Mouse (Mus musculus): ENCODE results near the gene Faap24. TPM values are rescaled to one million over a fixed set of nuclear protein-coding genes. Genes with fewer than 3 reads are reported as not detected.

Faap24 gene
- polyA plus RNA-seq (2014; fragmentation: Nextera tagmentation; extraction: Ambion mirVana) = 19.5 and 19.6 TPM in 2 replicates

GRCm38 (mm10) chr7:35396542-35397168, at the start of gene Faap24, which contains the start of gene Cep89:
TSS of gene Faap24 (minus strand) at chr7:35396836.
TSS of gene Cep89 (plus strand) at chr7:35397035.
- H3K9ac ChIP-seq (ENCODE audit: low read length) = peak within 1 kb of the TSS; percentile 60
- under 1% methylated on average over 28 of the region's 28 CpGs for WGBS
- no peaks in the 10 kb centered on the region for H3K9me3 ChIP-seq (ENCODE audit: control insufficient read depth, low read length)
- DNase-seq (ENCODE audit: low spot score) (peak; percentile 99), ATAC-seq (ENCODE audit: insufficient number of reproducible peaks, low FRiP score, low TSS enrichment, low read depth) (peak; percentile 96)
- H3K27ac ChIP-seq (replicated peaks; ENCODE audit: low read depth, low read length) = no peak within 1 kb of the TSS
- H3K4me3 ChIP-seq (ENCODE audit: low read depth, low read length) = peak within 1 kb of the TSS; percentile 56
- peaks cover 10% of the 10 kb centered on the region; the same call in 1 of the 2 replicates for H3K36me3 ChIP-seq (ENCODE audit: control insufficient read depth, insufficient read depth, low read length)
- H3K4me1 ChIP-seq (ENCODE audit: control insufficient read depth, insufficient read depth, low read length) = peaks cover 7% of the 10 kb centered on the region; the same call in 1 of the 2 replicates
- H3K4me2 ChIP-seq (ENCODE audit: low read depth, severe bottlenecking) = peak within 1 kb of the TSS; percentile 55
- H3K27me3 ChIP-seq (ENCODE audit: control insufficient read depth, insufficient read depth, low read length) = no peaks in the 10 kb centered on the region

DNA sequence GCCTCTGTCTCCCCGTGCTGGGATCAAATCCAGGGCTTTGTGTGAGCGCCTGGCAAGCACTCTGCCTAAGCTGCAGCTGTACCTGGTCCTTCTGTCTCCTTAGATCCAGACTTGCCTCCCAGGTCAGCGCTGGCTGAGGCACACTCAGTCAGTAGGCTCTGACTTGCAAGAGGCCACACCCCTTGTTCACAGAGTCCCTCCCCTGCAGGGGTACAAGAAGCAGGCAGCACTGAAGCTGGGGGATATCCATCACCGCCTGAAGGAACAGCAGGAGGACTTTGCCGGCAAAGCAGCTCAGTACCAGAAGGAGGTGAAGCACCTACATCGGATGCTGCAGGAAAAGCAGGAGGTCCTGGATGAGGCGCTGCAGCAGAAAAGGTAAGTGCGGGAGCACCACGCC, 38.6 kb upstream of the Faap24 start:
- Histone ChIP-seq H3K36me3 (ENCODE audit: control insufficient read depth, insufficient read depth, low read length) (peaks cover 21% of the 10 kb centered on the region), H3K27ac (replicated peaks; ENCODE audit: low read depth, low read length) (no peak overlapping the region), H3K27me3 (ENCODE audit: control insufficient read depth, insufficient read depth, low read length) (no peaks in the 10 kb centered on the region), H3K4me2 (ENCODE audit: low read depth, severe bottlenecking) (no peak overlapping the region), H3K9me3 (ENCODE audit: control insufficient read depth, low read length) (no peaks in the 10 kb centered on the region), H3K4me1 (ENCODE audit: control insufficient read depth, insufficient read depth, low read length) (no peaks in the 10 kb centered on the region), H3K4me3 (ENCODE audit: low read depth, low read length) (no peak overlapping the region), H3K9ac (ENCODE audit: low read length) (no peak overlapping the region)
- ATAC-seq (ENCODE audit: insufficient number of reproducible peaks, low FRiP score, low TSS enrichment, low read depth) = no peak
- 88% methylated on average over 9 of the region's 9 CpGs for WGBS
- no peak for DNase-seq (ENCODE audit: low spot score)

- DNase-seq (ENCODE audit: low spot score) (no peak), ATAC-seq (ENCODE audit: insufficient number of reproducible peaks, low FRiP score, low TSS enrichment, low read depth) (no peak)
- Histone ChIP-seq H3K4me1 (ENCODE audit: control insufficient read depth, insufficient read depth, low read length) (no peaks in the 10 kb centered on the region), H3K27ac (replicated peaks; ENCODE audit: low read depth, low read length) (no peak overlapping the region), H3K9me3 (ENCODE audit: control insufficient read depth, low read length) (no peaks in the 10 kb centered on the region), H3K4me2 (ENCODE audit: low read depth, severe bottlenecking) (no peak overlapping the region), H3K36me3 (ENCODE audit: control insufficient read depth, insufficient read depth, low read length) (peaks cover 14% of the 10 kb centered on the region; the same call in 1 of the 2 replicates), H3K4me3 (ENCODE audit: low read depth, low read length) (no peak overlapping the region), H3K27me3 (ENCODE audit: control insufficient read depth, insufficient read depth, low read length) (no peaks in the 10 kb centered on the region), H3K9ac (ENCODE audit: low read length) (no peak overlapping the region)
- 94% methylated on average over 10 of the region's 10 CpGs for WGBS
These were observed 31.5 kb upstream of the Faap24 start for GRCm38 (mm10) chr7:35428146-35428545.

GRCm38 (mm10) chr7:35423071-35423470, 26.4 kb upstream of the Faap24 start:
- H3K27me3 ChIP-seq (ENCODE audit: control insufficient read depth, insufficient read depth, low read length) = no peaks in the 10 kb centered on the region
- H3K4me2 ChIP-seq (ENCODE audit: low read depth, severe bottlenecking) = no peak overlapping the region
- no peaks in the 10 kb centered on the region for H3K9me3 ChIP-seq (ENCODE audit: control insufficient read depth, low read length)
- no peak for DNase-seq (ENCODE audit: low spot score)
- no peak for ATAC-seq (ENCODE audit: insufficient number of reproducible peaks, low FRiP score, low TSS enrichment, low read depth)
- H3K9ac ChIP-seq (ENCODE audit: low read length) = no peak overlapping the region
- 92% methylated on average over 10 of the region's 10 CpGs for WGBS
- H3K36me3 ChIP-seq (ENCODE audit: control insufficient read depth, insufficient read depth, low read length) = peaks cover 10% of the 10 kb centered on the region
- no peak overlapping the region for H3K4me3 ChIP-seq (ENCODE audit: low read depth, low read length)
- no peak overlapping the region for H3K27ac ChIP-seq (replicated peaks; ENCODE audit: low read depth, low read length)
- no peaks in the 10 kb centered on the region for H3K4me1 ChIP-seq (ENCODE audit: control insufficient read depth, insufficient read depth, low read length)

GRCm38 (mm10) chr7:35416654-35416948, 20.0 kb upstream of the Faap24 start:
- Histone ChIP-seq H3K4me1 (ENCODE audit: control insufficient read depth, insufficient read depth, low read length) (no peaks in the 10 kb centered on the region), H3K36me3 (ENCODE audit: control insufficient read depth, insufficient read depth, low read length) (peaks cover 6% of the 10 kb centered on the region), H3K27ac (replicated peaks; ENCODE audit: low read depth, low read length) (no peak overlapping the region), H3K4me2 (ENCODE audit: low read depth, severe bottlenecking) (no peak overlapping the region), H3K9me3 (ENCODE audit: control insufficient read depth, low read length) (no peaks in the 10 kb centered on the region), H3K27me3 (ENCODE audit: control insufficient read depth, insufficient read depth, low read length) (no peaks in the 10 kb centered on the region), H3K9ac (ENCODE audit: low read length) (no peak overlapping the region), H3K4me3 (ENCODE audit: low read depth, low read length) (no peak overlapping the region)
- ATAC-seq (ENCODE audit: insufficient number of reproducible peaks, low FRiP score, low TSS enrichment, low read depth) (no peak), DNase-seq (ENCODE audit: low spot score) (no peak)
- 73% methylated on average over 5 of the region's 5 CpGs for WGBS

DNA sequence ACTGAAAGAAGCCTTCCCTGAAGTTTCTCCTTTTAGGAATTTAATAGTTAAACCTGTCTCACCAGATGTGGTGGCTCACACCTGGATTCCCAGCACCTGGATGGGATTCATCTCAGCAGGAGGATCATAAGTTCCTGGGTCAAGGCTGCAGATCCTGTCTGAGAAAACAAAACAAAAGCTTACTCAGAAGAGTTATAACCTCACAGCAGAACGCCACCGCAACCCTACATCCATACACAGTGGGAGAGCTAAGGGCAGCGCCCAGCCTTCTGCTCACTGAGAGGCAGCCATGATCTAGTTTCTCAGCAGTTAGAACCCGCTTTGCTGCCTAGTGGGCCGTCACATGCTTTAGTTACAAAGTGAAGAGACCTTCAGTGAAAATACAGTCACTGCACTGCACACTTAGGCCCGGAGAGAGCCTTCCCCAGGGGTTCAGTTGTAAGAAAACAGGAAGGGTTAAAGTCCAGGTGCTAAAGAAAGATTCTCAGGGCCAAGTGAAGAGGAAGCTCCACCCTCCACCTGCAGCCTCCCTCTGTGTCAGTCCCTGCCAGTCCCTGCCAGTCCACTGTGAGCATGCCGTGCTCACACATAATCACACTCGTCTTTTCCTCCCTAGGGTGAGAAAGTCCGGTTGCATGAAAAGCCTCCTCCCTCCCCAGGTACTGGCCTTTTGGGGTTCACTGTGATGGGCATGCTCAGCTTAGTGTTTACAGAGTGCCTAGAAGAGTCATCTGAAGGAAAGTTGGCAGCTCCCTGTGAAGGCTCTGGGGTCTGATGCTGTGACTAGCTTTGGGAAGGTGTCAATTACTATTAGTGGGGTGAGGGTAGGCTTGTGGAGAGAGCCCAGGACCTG, 19.4 kb upstream of the Faap24 start:
- Histone ChIP-seq H3K9ac (ENCODE audit: low read length) (no peak overlapping the region), H3K36me3 (ENCODE audit: control insufficient read depth, insufficient read depth, low read length) (peaks cover 6% of the 10 kb centered on the region), H3K4me3 (ENCODE audit: low read depth, low read length) (no peak overlapping the region), H3K9me3 (ENCODE audit: control insufficient read depth, low read length) (no peaks in the 10 kb centered on the region), H3K4me2 (ENCODE audit: low read depth, severe bottlenecking) (no peak overlapping the region), H3K27ac (replicated peaks; ENCODE audit: low read depth, low read length) (peak overlapping the region; percentile 30), H3K4me1 (ENCODE audit: control insufficient read depth, insufficient read depth, low read length) (no peaks in the 10 kb centered on the region), H3K27me3 (ENCODE audit: control insufficient read depth, insufficient read depth, low read length) (no peaks in the 10 kb centered on the region)
- 74% methylated on average over 9 of the region's 9 CpGs for WGBS
- DNase-seq (ENCODE audit: low spot score) (no peak), ATAC-seq (ENCODE audit: insufficient number of reproducible peaks, low FRiP score, low TSS enrichment, low read depth) (no peak)

- WGBS = 50% methylated on average over 5 of the region's 5 CpGs
- peak; percentile 26 for DNase-seq (ENCODE audit: low spot score)
- no peak overlapping the region for H3K4me3 ChIP-seq (ENCODE audit: low read depth, low read length)
- 0 out of 2 replicates have a peak overlapping the region, but pooled peaks have one; percentile 10 for H3K27ac ChIP-seq (replicated peaks; ENCODE audit: low read depth, low read length)
- peaks cover 3% of the 10 kb centered on the region for H3K36me3 ChIP-seq (ENCODE audit: control insufficient read depth, insufficient read depth, low read length)
- no peaks in the 10 kb centered on the region for H3K27me3 ChIP-seq (ENCODE audit: control insufficient read depth, insufficient read depth, low read length)
- ATAC-seq (ENCODE audit: insufficient number of reproducible peaks, low FRiP score, low TSS enrichment, low read depth) = peak; percentile 39; the same call in 1 of the 2 replicates
- no peak overlapping the region for H3K4me2 ChIP-seq (ENCODE audit: low read depth, severe bottlenecking)
- H3K4me1 ChIP-seq (ENCODE audit: control insufficient read depth, insufficient read depth, low read length) = no peaks in the 10 kb centered on the region
- no peak overlapping the region for H3K9ac ChIP-seq (ENCODE audit: low read length)
- no peaks in the 10 kb centered on the region for H3K9me3 ChIP-seq (ENCODE audit: control insufficient read depth, low read length)
These were observed 18.6 kb upstream of the Faap24 start for GRCm38 (mm10) chr7:35415226-35415625.

DNA sequence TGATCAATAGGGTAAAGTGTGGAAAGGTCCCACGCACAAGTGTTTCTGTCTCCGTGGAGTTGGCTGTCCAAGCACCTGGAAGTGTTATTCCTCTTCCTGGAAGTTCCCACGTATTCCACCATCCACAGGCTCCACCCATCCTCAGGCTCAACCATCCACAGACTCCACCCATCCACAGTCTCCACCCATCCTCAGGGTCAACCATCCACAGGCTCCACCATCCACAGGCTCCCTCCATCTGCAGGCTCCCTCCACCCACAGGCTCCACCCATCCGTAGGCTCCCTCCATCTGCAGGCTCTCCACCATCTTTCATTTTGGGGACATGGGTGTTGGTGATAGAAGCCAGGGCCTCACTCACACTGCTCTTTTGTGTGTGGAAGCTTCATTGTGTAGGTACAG, 4.5 kb upstream of the Faap24 start:
- ATAC-seq (ENCODE audit: insufficient number of reproducible peaks, low FRiP score, low TSS enrichment, low read depth) = no peak
- 86% methylated on average over 4 of the region's 4 CpGs for WGBS

More for the DNA sequence above, 4.5 kb upstream of the Faap24 start:
- Histone ChIP-seq H3K9me3 (ENCODE audit: control insufficient read depth, low read length) (no peaks in the 10 kb centered on the region), H3K36me3 (ENCODE audit: control insufficient read depth, insufficient read depth, low read length) (peaks cover 10% of the 10 kb centered on the region; the same call in 1 of the 2 replicates), H3K27me3 (ENCODE audit: control insufficient read depth, insufficient read depth, low read length) (no peaks in the 10 kb centered on the region), H3K4me1 (ENCODE audit: control insufficient read depth, insufficient read depth, low read length) (0 out of 2 replicates have a peak, but pooled peaks cover 2% of the 10 kb centered on the region), H3K4me2 (ENCODE audit: low read depth, severe bottlenecking) (no peak overlapping the region), H3K9ac (ENCODE audit: low read length) (no peak overlapping the region), H3K27ac (replicated peaks; ENCODE audit: low read depth, low read length) (no peak overlapping the region), H3K4me3 (ENCODE audit: low read depth, low read length) (no peak overlapping the region)
- DNase-seq (ENCODE audit: low spot score) = no peak
